Mouse (Mus musculus): Measurements from ENCODE around the gene Fgfr2.

Gene Fgfr2

DNA sequence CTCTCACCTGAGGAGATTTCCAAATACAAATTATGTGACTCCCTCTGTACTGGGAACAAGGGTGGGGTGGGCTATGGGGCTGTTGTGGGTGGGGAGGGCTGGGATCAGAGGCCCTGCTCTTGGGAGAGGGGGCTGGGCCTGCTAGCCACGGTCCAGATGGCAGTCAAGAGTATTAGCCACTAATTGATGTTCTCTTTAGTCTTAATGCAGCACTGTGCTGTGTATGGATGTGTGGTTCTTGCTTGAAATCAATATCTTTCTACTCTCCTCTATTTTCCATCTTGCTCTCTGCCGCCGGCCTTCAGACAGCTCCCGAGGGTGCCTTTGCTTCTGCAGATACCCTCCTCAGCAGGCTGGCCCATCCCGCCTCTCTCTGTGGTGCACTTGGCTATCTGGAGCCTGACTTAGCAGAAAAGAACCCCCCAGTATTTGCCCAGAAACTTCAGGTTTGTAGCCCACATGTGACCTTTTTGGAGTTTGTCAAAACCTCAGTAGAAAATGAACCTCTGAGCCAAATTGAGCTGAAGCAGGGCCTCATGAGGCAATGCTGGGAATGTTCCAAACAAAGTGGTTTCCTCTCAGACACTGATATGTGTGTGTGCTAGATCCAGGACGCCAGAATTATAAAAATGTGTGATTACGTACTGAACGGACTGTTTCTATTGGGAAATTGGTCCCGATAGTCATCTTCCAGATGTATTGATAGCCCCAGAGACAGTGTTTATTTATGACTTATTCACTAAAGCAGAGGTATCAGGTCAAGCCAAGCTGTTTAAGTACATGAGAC is 2379.7 kb downstream of the Fgfr2 start:
- DNase-seq (ENCODE audit: low read depth), result peak; percentile 53

DNA sequence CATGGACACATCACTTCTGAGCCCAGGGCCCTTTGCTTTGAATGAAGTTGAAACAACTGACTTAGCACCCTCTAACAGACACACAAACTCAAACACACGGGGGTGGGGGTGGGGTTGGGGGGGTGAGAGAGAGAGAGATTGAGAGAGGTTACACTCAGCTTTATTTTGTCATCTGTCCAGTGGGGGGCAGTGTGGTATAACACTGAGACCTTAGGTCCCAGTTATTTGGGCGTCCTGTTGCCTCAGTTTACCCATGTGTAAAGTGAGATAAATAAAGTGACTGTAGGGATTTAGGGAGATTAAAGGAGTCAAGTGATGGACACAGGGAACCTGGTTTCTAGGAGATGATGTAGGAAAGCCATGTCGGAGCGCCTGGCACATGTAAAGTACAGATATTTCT is 2382.1 kb downstream of the Fgfr2 start:
- DNase-seq (ENCODE audit: low read depth), result peak; percentile 22

DNA sequence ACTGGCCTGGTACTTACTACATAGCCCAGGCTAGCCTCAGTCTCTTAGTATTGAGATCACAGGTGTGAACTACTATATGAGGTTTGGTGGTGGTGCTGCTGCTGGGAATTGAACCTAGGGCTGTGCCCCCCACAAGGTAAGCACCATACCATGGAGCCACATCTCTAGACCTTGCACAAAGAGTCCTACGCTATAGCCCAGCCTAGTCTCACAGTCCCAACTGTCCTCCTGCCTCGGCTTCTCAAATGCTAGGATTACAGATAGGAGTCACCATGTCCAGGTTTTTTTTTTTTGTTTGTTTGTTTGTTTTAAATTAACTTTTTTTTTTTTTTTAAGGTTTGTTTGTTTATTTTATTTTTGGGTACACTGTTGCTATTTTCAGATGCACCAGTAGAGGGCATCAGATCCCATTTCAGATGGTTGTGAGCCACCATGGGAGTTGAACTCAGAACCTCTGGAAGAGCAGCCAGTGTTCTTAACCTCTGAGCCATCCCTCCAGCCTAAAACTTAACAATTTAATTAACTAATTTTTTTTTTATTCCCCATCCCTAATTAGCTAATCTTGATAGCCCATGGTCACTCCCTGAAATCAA is 2388.9 kb downstream of the Fgfr2 start:
- peak; percentile 36 for DNase-seq (ENCODE audit: low read depth)

DNA sequence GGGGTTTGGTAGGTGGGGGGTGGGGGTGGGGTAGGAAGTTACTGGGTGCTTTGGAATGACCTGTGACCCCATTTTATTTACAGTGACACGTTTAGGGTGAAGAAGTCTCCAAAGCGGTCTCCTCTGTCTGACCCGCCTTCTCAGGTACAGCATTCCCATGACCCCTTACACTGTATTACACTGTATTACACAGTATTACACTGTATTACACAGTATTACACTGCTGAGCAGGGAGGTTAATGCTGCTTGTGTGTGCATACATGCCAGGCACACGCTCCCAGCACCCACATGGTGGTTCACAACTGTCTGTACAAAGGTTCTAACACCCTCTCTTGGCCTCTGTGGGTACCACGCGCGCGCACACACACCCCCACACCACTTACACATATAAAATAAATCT is 2389.7 kb downstream of the Fgfr2 start:
- DNase-seq (ENCODE audit: low read depth), result no peak

GRCm38 (mm10) chr7:130732908-130733307 is 2390.2 kb downstream of the Fgfr2 start:
- no peak for DNase-seq (ENCODE audit: low read depth)

- DNase-seq (ENCODE audit: low read depth), result no peak
Measured at GRCm38 (mm10) chr7:130731792-130732191, 2391.4 kb downstream of the Fgfr2 start.

DNA sequence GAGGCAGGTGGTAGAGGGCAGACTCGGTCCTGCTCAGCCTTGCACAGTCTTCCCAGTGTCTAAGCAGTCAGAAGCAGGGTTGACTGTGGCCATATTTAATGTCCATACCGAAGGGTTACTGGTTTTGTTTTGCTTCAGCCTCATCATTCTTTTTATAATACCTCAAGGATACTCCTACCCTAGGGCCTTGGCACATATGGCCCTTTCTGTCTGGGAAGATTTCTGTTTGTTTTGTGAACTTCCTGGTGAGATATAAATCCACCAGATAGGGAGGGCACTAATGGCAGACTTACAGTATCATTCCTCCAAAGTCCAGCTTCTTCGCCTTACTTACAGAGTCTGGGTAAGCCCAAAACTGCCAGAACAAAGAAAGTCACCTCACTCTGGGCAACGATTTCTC is 2395.6 kb downstream of the Fgfr2 start:
- DNase-seq (ENCODE audit: low read depth), result no peak

- no peak for DNase-seq (ENCODE audit: low read depth)
Measured at GRCm38 (mm10) chr7:130726724-130727422, 2396.3 kb downstream of the Fgfr2 start.

- no peak for DNase-seq (ENCODE audit: low read depth)
Measured at GRCm38 (mm10) chr7:130726185-130726584, 2397.0 kb downstream of the Fgfr2 start.

DNA sequence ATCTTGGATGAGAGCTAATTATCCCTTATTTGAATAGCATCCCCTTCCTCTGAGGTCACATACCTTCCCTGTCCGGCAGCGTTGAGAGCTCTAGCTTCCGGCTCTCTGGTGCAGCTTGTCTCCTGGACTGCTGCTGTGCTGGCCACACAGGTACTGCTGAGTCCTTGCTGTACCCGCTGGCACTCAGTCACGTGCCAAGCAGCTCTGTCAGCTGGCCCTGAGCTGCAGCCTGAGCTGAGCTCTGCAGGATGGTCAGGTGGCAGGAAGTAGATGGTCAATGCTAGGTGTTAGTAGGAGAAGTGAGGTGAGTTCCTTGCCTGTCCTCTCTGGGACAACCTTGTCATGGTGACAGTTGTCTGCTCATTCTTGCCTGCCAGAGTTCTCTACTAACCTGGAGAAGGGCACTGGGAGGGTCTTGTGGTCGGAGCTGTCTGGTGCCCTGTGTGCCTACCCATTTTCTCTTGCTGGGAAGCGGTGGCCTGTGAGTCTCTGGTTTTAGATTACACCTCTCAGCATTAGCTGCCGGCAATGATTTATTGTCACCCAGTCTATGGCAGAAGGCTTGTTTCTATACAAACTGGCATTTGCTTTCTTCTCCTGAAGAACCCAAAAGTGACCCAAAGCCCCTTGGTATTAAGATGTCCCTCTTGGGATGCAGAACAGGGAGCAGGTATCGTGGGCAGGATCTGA is 2402.4 kb downstream of the Fgfr2 start:
- DNase-seq (ENCODE audit: low read depth), result no peak

DNA sequence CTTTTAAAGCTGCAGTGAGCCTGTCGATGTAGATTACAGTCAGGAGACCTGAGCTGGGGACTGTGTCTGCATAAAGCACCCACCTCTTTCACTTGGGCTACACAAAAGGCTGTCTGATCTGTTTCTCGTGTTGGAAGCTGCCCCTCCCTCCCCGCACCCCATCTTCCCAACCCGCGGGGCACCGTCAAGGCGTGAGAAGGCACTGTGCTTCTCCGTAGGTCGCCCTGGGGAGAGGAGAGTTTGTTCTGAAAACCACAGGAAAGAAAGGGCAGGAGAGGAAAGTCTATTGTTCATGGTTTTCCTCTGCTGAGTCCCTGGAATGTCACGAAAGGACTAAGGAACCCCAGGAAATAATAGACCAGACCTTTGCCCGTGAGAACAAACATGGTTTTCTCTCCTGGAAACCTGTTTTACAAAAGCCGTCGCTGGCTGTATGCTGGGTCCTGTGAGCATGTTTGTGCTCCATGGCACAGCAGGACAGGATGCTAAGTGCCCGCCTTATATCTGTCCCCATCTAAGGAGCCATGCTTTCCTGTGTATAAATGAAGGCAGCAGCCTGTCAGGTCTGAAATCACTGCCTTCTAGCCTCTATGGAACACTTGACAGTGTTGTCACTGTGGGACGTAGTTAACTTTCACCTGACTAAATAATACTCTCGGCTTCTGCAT is 2403.1 kb downstream of the Fgfr2 start:
- DNase-seq (ENCODE audit: low read depth), result no peak

DNA sequence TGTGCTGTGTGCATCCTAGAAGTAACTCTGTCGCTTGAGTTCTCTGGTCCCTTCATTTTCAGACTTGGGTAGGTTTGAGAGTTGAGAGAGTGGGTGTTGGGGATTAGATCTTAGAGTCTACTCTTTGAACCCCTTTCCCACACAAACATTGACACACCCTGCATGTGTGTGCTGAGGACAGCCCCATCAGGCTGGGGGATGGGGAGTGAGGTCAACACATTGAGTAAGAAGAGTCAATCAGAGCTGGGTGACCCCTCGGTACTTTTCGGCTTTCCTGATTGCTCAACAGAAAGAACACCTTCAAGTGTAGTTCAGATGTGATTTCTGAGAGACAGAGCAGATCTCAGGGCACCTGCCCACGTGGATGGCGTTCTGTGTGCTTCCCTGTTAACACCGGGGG is 2406.2 kb downstream of the Fgfr2 start:
- no peak for DNase-seq (ENCODE audit: low read depth)

DNA sequence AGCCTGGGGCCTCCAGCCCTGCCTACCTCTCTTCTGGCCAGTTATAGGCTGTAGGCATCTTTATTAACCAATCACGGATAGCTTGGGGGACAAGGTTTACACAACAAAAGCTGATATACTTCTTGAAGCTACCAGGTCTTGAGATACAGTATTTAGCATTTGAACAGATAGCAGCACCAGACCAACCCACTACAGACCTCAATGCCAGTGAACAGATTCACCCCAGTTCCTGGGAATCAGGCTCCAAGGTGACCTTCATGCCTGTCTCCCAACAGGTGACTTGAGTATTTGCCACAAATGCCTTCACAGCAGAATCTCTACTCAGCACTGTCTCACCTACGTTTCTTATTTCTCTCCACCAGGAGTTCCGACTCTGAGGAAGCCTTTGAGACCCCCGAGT is 2406.8 kb downstream of the Fgfr2 start:
- DNase-seq (ENCODE audit: low read depth), result no peak

- no peak for DNase-seq (ENCODE audit: low read depth)
Measured at GRCm38 (mm10) chr7:130715467-130715866, 2407.7 kb downstream of the Fgfr2 start.

- DNase-seq (ENCODE audit: low read depth), result no peak
Measured at GRCm38 (mm10) chr7:130713319-130713718, 2409.8 kb downstream of the Fgfr2 start.

DNA sequence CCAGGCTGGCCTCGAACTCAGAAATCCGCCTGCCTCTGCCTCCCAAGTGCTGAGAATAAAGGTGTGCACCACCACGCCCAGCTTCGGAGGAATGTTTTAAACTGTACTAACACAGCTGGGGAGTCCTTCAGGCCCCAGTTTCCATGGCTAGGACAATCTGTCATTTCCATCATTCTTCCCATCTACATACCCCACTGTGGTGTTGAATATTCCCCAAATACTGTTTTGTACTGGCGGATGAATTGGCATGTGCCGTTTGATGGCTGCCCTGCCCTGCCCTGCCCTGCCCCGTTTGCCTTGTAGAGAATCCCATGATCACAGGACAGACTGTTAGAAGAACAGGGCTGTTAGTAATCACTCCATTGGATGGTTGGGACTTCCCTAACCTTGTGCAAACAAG is 2411.3 kb downstream of the Fgfr2 start:
- no peak for DNase-seq (ENCODE audit: low read depth)

GRCm38 (mm10) chr7:130709372-130710274 is 2413.5 kb downstream of the Fgfr2 start:
- DNase-seq (ENCODE audit: low read depth), result no peak

DNA sequence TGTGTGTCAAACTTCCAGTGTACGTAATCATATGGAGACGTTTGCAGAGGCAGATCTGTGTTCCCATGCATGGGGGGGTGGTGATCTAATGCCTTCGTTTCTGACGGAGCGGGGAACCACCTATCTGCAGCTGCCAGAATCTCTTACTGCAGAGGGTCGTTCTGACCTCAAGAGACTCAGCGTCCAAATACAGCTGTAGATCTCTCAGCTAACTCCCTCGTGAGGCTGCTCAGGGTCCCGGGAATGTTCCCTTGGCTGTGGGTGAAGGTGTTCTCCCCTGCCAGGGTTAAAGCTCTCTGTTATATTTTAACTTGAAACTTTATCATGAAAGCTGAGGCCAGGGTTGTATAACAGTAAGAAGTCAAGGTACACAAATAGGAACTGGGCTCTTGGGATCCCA is 2414.2 kb downstream of the Fgfr2 start:
- peak; percentile 7 for DNase-seq (ENCODE audit: low read depth)

DNA sequence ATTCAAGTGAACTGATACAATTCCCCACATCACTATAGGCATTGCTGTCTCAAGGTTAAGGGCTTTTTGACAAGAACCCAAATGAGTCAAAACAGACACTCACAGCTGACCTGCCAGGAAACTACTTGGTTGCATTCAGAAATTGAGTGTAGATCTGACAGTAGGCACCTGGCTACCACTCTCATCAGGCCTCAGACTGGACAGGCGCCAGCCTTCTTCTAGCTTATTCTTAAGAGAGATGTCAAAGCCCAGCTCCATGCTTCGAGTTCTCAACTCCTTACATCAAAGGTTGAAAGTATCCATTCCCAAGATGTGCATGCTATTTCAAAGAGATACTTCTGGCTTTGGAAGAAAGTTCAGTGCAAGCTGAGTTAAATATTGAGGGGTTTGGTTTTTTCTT is 2417.9 kb downstream of the Fgfr2 start:
- no peak for DNase-seq (ENCODE audit: low read depth)

GRCm38 (mm10) chr7:130701336-130701735 is 2421.8 kb downstream of the Fgfr2 start:
- no peak for DNase-seq (ENCODE audit: low read depth)

DNA sequence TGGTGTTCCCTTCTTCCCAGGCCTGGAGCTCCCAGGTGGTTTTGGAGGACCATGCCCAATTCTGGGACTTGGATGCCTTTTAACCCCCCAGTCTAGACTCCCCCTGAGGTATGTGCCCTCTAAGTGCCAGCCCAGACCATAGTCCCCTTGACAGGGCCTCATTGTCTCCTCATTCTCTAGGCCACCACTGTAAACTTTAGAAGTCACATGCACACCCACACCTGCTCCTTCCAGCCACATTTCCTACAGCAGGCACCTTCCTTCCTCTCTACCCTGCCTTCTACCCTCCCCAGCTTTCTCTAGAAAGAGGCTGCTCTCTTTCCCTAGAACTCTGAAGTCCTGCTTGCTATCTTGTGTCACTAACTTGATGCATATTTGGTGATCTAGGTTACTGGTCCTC is 2424.7 kb downstream of the Fgfr2 start:
- no peak for DNase-seq (ENCODE audit: low read depth)

All from NIH3T3 (cell line).